Mouse (Mus musculus) cerebellum, adult 9-11 months (tissue): ENCODE data around the gene Epb41l4b.
A peak's percentile ranks its signal among the peaks of the same experiment; 100 is the strongest.

Source experiments
- DNase-seq: peaks from one replicate; pipeline ENCODE4 v3.0.0; 2022

The Epb41l4b gene

GRCm38 (mm10) chr4:57113472-57114216 lies 29.6 kb downstream of the Epb41l4b start:
- no peak for DNase-seq

GRCm38 (mm10) chr4:57111992-57112540 lies 31.2 kb downstream of the Epb41l4b start:
- DNase-seq = no peak

GRCm38 (mm10) chr4:57111411-57111810 lies 31.8 kb downstream of the Epb41l4b start:
- DNase-seq = no peak

GRCm38 (mm10) chr4:57109543-57109942 lies 33.7 kb downstream of the Epb41l4b start:
- DNase-seq = no peak

GRCm38 (mm10) chr4:57105339-57105738 lies 37.9 kb downstream of the Epb41l4b start:
- no peak for DNase-seq

- DNase-seq = no peak
Observed at GRCm38 (mm10) chr4:57103830-57104229, 39.4 kb downstream of the Epb41l4b start.

GRCm38 (mm10) chr4:57101095-57101494 lies 42.1 kb downstream of the Epb41l4b start:
- no peak for DNase-seq

GRCm38 (mm10) chr4:57097411-57097810 lies 45.8 kb downstream of the Epb41l4b start:
- DNase-seq = peak; percentile 72

- peak; percentile 62 for DNase-seq
Observed at GRCm38 (mm10) chr4:57095569-57095968, 47.7 kb downstream of the Epb41l4b start.

- DNase-seq = no peak
Observed at GRCm38 (mm10) chr4:57091363-57091762, 51.9 kb downstream of the Epb41l4b start.

- DNase-seq = no peak
Observed at GRCm38 (mm10) chr4:57088301-57088700, 54.9 kb downstream of the Epb41l4b start.

GRCm38 (mm10) chr4:57085750-57086400 lies 57.4 kb downstream of the Epb41l4b start:
- DNase-seq = no peak

- no peak for DNase-seq
Observed at GRCm38 (mm10) chr4:57083653-57084052, 59.6 kb downstream of the Epb41l4b start.

GRCm38 (mm10) chr4:57082775-57083428 lies 60.3 kb downstream of the Epb41l4b start:
- no peak for DNase-seq

GRCm38 (mm10) chr4:57081463-57081862 lies 61.8 kb downstream of the Epb41l4b start:
- DNase-seq = no peak

GRCm38 (mm10) chr4:57073843-57074242 lies 69.4 kb downstream of the Epb41l4b start:
- DNase-seq = no peak

GRCm38 (mm10) chr4:57073174-57073573 lies 70.1 kb downstream of the Epb41l4b start:
- DNase-seq = no peak

- DNase-seq = no peak
Observed at GRCm38 (mm10) chr4:57070640-57071039, 72.6 kb downstream of the Epb41l4b start.

GRCm38 (mm10) chr4:57068397-57068796 lies 74.8 kb downstream of the Epb41l4b start:
- DNase-seq = no peak

- no peak for DNase-seq
Observed at GRCm38 (mm10) chr4:57067801-57068200, 75.4 kb downstream of the Epb41l4b start.

- DNase-seq = no peak
Observed at GRCm38 (mm10) chr4:57066936-57067335, 76.3 kb downstream of the Epb41l4b start.

GRCm38 (mm10) chr4:57065273-57065672 lies 78.0 kb downstream of the Epb41l4b start:
- DNase-seq = peak; percentile 81

GRCm38 (mm10) chr4:57064830-57065229 lies 78.4 kb downstream of the Epb41l4b start:
- peak; percentile 36 for DNase-seq
